Mouse (Mus musculus) layer of hippocampus, adult 11-12 months (tissue): ENCODE measurements around the gene Foxn4.

Source experiments
- DNase-seq: peaks from one replicate; pipeline ENCODE4 v3.0.0; 2022; ENCODE audit warnings: low spot score

The Foxn4 gene

GRCm38 (mm10) chr5:114279382-114280143 is 6.0 kb upstream of the Foxn4 start:
- DNase-seq: no peak

- no peak for DNase-seq
These were observed 2.4 kb upstream of the Foxn4 start for GRCm38 (mm10) chr5:114275991-114276390.

DNA sequence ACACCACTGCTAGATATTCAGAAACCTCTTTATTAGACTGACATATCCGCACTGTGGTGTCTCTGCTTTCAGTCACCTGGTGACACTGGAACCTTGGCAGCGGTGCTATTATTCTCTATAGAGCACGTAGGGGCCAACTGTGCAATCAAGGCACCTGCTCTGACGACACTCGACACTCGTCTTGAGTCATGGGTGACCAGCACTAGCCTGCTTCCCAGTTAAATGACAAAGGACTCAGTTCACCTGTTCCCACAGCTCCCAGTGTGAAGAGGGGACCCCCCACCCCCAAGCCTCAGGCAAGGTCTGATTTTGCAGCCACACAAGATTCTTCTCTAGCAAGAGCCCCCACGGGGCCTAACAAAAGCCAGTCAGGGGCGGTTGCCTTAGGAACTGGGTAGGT is 1.7 kb upstream of the Foxn4 start:
- no peak for DNase-seq

DNA sequence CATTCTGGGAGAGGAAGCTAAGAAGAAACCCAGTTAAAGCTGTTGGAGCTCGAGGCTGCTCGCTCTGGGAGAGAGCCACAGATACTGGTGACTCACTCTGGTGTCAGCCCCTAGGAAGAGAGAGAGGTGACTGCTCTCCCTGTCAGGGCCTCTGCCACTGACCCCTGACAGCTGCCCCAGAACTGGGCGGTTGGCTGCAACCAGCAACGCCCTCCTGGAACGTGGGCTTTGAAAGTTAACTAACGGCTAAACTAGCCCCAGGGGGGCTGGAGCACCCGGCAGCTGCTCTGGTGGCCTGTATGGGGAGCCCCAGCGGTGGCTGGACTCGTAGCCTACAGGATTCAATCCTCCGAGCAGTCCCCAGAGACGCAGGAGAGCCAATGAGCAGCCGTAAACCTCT is 3.6 kb downstream of the Foxn4 start:
- no peak for DNase-seq

- no peak for DNase-seq
These were observed 4.1 kb downstream of the Foxn4 start for GRCm38 (mm10) chr5:114269499-114269898.

- no peak for DNase-seq
These were observed 5.0 kb downstream of the Foxn4 start for GRCm38 (mm10) chr5:114268646-114269045.

GRCm38 (mm10) chr5:114264791-114265190 is 8.8 kb downstream of the Foxn4 start:
- no peak for DNase-seq

GRCm38 (mm10) chr5:114264030-114264459 is 9.6 kb downstream of the Foxn4 start:
- no peak for DNase-seq

- DNase-seq: no peak
These were observed 12.1 kb downstream of the Foxn4 start for GRCm38 (mm10) chr5:114261494-114261893.

DNA sequence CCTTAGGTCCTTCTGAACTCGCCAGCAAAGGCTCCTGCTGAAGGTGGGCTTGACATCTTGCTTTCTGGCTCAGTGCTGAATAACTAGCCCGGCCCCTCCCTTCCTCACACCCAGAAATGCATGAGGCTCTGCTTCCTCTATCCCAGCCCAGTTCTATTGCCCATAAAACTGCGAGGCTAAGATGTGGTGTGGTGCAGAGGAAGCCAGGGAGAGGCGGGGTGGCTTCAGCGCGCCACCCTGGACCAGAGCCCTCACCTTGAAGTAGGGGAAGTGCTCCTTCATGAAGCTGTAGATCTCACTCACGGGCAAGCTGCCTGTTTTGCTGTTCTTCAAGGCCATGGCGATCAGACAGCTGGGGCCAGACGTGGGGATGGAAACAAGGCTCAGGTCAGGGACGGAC is 14.1 kb downstream of the Foxn4 start:
- DNase-seq: no peak

DNA sequence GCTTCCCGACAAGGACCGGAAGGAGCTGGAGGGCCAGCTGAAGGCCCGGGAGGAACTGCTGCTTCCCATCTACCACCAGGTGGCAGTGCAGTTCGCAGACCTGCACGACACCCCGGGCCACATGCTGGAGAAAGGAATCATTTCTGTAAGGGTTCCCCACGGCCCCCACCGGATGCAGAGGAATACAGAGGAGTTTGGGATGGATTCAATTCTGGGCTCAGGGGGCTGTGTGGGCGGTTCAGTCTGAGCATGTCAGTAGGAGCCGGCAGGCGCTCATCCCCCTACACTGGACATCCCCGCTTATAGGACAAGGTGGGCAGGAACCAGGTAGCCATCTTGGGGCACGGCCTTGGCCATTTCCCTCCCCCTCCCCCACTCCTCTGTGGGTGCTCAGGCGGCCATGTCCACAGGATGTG is 25.4 kb downstream of the Foxn4 start:
- peak; percentile 67 for DNase-seq

GRCm38 (mm10) chr5:114246465-114246864 is 27.1 kb downstream of the Foxn4 start:
- DNase-seq: no peak

DNA sequence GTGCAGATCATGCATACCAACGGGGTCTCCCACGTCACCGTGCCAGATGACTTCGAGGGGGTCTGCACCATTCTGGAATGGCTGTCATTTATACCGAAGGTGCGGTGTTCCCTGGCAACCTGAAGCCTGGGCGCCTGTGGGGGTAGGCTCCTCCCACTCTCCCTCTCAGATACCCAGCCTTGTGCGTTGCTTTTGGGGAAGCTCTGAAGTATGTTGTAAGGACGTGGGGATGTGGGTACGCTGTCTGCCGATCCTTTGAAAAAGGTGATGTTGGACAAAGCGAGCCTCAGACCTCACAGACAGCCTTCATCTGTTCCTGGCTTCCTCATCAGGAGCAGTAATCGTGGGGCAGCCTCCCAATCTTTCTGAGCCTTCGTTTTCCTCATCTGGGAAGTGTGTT is 33.9 kb downstream of the Foxn4 start:
- DNase-seq: no peak

DNA sequence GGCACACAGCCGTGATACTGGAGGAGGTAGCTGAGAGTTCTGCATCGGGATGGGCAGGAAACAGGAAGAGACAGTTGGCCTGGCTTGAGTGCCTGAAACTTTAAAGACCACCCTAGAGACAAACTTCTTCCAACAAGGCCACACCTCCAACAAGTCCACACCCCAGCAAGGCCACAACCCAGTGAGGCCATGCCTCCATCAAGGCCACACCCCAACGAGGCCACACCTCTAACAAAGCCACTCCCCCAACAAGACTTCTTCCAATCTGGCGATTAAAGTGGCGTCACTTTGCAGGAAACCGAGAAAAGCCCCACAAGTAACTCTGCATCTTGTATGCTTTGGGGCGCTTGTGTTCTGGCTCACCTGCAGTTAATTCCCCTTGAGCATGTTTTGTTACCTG is 34.7 kb downstream of the Foxn4 start:
- DNase-seq: no peak

GRCm38 (mm10) chr5:114228901-114229300 is 44.7 kb downstream of the Foxn4 start:
- DNase-seq: no peak

- no peak for DNase-seq
These were observed 47.6 kb downstream of the Foxn4 start for GRCm38 (mm10) chr5:114226051-114226450.

DNA sequence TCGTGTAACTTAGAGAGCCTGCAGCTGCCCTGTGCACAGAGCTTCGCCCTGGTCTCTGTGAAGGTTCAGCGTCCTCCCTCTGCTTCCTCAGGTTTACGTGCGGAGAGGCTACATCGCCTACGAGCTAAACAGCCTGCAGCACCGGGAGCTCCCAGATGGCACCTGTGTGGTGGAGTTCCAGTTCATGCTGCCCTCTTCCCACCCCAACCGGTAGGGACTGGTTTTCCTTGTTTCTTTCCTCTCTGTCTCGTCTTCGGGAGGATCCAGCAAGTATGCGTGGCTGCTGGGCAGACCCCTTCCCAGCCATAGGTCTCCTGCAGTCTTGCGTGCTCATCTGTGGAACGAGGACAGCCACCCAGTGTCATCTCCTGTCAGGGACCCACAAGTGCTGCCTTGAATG is 54.8 kb downstream of the Foxn4 start:
- no peak for DNase-seq

GRCm38 (mm10) chr5:114213183-114213582 is 60.4 kb downstream of the Foxn4 start:
- no peak for DNase-seq

- DNase-seq: no peak
These were observed 67.4 kb downstream of the Foxn4 start for GRCm38 (mm10) chr5:114206158-114206557.
